Mouse (Mus musculus): ENCODE results near the gene Snip1.

Snip1 gene

GRCm38 (mm10) chr4:125066490-125067370 is at the start of gene Snip1:
Gene Snip1 (plus strand): TSS chr4:125066672.
- DNase-seq (ENCODE audit: low spot score), result peak; percentile 89

- DNase-seq (ENCODE audit: low spot score), result no peak
These were observed 49.0 kb upstream of the Snip1 start for GRCm38 (mm10) chr4:125017431-125017830.

DNA sequence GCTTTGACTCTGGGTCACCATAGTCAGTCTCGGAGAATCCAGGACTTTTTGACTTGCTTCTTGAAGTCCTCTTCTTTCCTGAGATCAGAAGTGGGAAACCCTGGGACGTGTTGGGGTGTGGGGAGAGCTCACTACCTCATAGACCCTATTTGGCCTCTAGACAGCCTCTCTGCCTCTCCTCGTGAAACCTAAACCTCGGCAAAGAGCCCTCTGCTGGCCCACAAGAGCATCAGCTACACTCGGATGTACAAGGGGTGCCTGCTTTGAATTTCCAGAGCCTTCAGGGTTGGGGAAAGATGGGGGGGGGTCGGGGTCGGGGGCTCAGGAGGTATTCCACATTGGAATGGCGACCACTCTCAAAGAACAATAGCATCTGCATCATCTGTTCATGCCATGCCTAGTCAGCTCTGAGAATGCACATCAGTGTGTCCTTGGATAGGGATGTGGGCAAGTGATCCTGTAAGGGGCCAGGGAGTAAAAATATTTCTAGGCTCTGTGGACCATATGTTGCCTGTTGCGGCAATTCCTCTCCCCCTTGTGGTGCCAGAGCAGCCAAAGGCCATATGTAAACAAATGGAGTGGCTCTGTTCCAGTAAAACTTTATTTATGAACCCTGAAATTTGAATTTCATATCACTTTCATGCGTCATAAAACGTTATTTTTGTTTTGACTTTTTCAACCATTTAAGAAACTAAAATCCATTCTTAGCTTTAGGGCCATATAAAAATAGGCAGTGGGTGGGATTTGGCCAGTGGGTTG is 45.5 kb upstream of the Snip1 start:
- DNase-seq (ENCODE audit: low spot score), result no peak

DNA sequence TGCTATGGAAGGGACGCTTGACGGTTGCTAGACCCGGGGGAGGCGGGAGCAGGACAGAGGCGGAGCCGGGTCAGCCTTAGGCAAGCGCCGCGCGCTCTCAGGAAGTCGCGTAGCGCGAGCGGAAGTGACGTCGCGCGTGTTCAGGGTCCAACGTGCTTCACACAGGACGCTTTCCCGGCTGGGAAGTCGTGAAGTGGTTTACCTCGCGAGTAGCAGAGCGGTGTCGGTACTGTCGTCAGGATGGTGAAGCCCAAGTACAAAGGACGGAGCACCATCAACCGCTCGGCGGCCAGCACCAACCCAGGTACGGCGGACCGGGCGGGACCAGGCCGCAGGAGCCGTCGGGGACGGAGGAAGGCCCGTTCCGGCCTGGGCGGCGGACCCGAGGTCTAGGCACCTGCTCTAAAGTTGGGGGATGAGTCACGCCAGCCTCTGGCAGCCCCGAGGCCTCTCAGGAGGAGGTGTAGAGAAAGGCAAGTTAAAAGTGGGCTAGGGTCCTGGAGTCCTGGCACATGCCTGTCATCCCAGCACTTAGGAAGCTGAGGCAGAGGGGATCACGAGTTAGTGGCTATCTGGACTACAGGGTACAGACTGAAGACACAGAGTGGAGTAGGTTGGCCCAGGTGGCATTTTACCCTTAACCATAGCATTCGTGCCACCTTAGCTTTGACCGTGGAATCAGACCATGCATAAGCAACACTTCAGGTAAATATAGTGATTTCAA is 36.4 kb upstream of the Snip1 start:
- DNase-seq (ENCODE audit: low spot score), result peak; percentile 88

GRCm38 (mm10) chr4:125034341-125034740 is 32.1 kb upstream of the Snip1 start:
- no peak for DNase-seq (ENCODE audit: low spot score)

DNA sequence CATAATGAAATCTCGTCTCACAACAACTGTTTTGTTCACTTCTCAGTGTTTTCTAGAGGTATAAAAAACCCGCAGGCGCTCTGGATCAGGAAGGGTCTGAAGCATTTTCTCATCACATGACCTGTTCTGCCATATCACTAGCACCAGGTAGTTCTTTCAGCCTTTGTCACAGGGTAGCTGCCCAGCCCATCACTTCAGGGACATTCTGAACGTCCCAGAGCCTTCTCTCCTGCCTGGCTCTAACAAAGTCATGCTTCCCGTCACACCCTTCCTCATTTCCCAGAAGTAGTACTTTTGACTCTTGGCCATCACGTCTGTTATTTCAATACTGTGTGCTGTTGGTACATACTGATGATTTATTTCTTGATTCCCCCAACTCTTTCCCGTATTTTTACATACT is 22.0 kb upstream of the Snip1 start:
- no peak for DNase-seq (ENCODE audit: low spot score)

- no peak for DNase-seq (ENCODE audit: low spot score)
These were observed 11.1 kb upstream of the Snip1 start for GRCm38 (mm10) chr4:125055385-125055784.

DNA sequence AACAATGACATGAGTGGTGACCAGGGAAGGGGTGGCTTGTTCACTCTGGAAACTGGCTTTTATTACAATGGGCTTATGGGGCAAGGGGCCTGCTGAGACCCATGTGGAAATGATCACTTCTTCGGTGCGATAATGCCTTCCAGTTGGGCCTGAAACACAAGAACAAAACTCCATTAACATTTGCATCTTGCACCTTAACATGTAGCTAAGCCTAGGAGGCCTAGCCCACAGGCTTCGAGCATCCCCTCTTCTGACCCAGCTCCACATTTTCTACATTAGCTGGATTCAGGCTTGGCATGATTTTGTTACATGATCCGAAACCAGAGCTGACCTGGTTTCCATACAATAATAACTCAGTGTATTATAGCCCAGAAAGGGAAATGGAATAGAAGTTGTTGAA is 10.0 kb upstream of the Snip1 start:
- no peak for DNase-seq (ENCODE audit: low spot score)

DNA sequence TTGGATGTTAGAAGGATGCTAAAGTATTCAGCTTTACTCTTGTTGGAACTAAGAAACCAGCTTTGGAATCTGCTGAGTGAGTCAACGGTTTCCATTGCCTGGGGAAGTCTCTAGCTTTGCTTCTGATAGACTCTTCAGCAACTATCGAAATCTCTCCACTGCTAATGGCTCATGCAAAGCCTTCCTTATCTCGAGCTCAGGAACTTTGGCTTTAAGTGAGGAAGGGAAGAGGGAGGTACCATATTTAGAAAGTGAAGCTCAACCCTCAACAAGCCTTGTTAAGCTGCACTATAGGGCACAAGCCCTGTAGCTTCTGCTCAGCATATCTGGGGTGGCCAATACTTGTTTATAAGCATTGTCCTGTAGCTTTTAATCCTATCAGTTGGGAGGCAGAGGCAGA is 9.2 kb upstream of the Snip1 start:
- DNase-seq (ENCODE audit: low spot score), result no peak

- DNase-seq (ENCODE audit: low spot score), result no peak
These were observed 8.4 kb upstream of the Snip1 start for GRCm38 (mm10) chr4:125058033-125058432.

GRCm38 (mm10) chr4:125059025-125059424 is 7.4 kb upstream of the Snip1 start:
- peak; percentile 19 for DNase-seq (ENCODE audit: low spot score)

GRCm38 (mm10) chr4:125063829-125064228 is 2.6 kb upstream of the Snip1 start:
- DNase-seq (ENCODE audit: low spot score), result no peak

DNA sequence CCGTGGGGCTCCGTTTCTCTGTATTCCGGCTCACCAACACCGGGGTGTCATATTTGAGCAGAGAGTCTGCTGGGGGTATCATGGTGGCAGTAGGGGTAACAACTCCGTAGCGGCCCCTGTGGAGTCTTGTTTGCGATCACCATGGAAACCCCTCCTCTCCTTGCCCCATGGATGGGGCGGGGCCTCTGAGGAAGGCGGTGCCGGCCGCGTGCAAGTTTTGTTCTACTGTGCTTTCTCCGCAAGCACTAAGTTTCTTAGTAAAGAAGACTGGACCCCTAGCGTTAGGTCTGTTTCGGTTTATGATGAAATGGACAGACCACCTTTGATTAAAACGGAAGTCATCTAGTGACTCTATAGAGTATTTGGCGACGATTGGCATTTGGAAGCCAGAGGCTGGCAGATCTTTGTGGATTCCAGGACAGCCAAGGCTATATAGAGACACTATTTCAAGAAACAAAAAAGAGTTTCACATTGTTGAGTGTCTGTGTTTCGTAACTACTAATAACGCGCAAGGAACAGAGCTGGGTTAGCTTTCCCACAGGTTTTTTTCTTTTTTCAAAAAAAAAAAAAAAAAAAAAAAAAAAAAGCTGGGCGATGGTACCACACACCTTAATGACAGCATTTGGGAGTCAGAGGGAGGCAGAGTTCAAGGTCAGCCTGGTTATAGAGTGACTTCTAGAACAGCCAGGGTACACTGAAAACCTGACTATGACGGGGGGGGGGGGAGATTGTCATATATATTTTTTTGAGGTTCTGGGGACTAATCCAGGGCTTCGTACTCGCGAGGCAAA is 760 bp upstream of the Snip1 start, which contains the start of gene Dnali1:
TSS of gene Dnali1 (minus strand) at position 187 of the 791 bp plus-strand sequence.
- peak; percentile 55 for DNase-seq (ENCODE audit: low spot score)

DNA sequence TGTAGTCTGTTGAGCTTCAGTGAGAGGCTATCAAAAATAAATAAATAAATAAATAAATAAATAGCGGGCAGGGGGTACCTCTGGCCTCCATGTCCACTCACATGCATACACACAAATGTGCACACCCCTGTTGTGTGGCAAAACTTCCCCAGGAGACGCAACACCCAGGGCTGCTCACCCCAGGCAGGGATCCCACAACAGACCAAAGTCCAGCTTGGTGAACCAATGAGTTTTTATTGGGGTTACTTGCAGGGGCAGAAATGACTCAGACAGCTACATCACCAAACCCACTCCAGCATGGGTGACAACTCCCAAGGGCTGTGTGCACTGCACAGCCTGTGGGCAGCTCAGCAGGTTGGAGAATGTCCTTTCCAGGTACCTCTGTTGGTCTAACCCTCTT is 11.2 kb downstream of the Snip1 start:
- no peak for DNase-seq (ENCODE audit: low spot score)

DNA sequence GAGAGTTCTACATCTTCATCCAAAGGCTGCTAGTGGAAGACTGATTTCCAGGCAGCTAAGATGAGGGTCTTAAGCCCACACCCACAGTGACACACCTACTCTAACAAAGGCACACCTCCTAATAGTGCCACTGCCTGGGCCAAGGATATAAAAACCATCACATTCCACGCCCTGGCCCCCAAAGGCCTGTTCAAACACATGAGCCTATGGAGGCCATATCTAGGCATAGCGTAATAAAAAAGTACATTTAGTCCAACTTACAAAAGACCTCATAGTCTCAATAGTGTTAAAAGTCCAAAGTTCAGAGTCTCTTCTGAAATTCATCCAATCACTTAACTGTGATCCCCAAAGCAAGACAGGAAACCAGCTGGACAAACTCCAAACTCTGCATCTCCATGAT is 12.2 kb downstream of the Snip1 start:
- DNase-seq (ENCODE audit: low spot score), result no peak

GRCm38 (mm10) chr4:125084403-125085345 is 18.2 kb downstream of the Snip1 start, which contains the start of gene Meaf6:
Gene Meaf6 (plus strand): TSS chr4:125085134.
- DNase-seq (ENCODE audit: low spot score), result peak; percentile 97

DNA sequence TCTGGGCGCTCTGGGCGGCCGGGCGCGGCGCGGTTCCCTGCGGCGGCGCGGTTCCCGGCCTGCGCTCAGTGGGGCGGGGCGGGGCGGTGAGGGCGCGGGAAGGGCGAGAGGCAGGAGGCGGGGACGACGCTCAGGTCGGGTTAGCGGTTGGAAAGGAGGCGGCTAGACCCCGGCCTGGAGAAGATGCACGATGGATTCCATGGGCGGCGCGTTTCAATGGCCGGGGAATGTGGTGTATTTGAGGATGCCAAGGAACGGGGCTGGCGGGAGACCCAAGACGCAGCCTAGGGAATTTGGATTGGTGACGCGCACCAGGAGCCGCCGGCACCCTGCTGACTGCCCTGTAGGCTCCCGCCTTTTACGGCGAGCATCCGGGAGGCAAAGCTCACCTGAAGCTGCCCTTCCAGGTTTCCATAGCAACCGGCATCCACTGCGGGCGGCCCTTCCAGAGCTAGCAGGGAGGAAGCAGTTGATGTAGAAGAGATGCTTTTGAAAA is 18.9 kb downstream of the Snip1 start:
- DNase-seq (ENCODE audit: low spot score), result no peak

- no peak for DNase-seq (ENCODE audit: low spot score)
These were observed 26.6 kb downstream of the Snip1 start for GRCm38 (mm10) chr4:125093031-125093430.

DNA sequence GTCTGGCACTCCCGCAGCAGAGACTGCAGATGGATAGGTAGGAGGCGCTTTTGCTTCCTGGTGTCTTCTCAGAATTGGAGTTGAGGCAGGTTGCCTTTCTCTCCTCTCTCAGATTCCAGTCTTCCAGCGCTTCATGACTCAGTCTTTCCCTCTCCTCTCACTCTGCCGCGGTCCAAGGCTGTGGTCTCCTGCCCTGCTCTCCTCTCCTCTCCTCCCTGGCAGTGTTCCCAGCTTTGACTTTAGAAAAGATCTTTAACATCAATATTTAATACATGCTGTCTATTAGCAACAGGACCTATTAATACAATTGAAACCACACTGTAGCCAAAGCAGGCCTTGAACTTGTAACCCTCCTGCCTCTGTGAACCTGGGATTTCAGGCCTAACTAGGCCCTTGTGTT is 29.6 kb downstream of the Snip1 start:
- no peak for DNase-seq (ENCODE audit: low spot score)

DNA sequence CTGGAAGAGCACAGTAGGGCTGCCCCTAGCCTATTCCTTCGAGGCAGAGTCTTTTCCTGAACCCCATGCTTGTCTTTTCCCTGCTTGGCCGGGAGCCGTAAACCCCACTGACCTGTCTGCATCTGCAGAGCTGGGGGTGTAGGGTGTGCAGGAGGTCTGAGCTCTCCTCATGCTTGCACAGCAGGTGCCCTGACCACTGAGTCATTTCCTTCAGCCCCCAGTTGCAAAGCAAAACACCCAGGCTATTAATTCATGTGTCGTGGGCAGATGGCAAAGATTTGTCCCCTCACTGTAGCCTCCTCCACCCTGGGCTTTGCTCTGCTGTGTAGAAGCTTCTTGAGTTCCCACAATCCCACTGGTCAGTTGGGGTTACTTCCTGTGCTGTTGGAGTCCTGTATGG is 30.9 kb downstream of the Snip1 start:
- DNase-seq (ENCODE audit: low spot score), result no peak
